Mouse (Mus musculus): Measurements from ENCODE around the gene Gm10251. TPM values are rescaled to one million over a fixed set of nuclear protein-coding genes. Genes with fewer than 3 reads are reported as not detected.

The Gm10251 gene
- total RNA-seq (2023), result not detected

DNA sequence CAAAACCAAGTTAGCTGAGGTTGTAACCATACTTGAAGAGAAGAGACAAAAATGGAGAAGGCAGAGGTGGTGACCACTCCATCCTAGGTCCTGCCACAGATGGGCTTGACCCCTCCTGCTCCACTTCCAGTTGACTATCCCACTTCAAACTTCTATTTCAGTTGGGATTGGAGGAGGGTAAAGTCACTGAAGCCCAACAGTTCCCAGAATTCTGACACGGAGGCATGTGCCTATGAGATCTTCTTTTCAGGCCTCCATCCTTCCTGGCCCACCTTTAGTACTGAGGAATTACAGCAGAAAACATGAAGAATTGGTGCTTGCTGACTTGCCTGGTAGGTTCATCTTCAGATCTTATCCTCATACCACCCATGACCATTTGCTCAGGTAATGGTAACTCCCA is at the start of gene Gm10251:
Gene Gm10251, minus strand, starts transcription at position 101 of the 400 bp plus-strand sequence.

DNA sequence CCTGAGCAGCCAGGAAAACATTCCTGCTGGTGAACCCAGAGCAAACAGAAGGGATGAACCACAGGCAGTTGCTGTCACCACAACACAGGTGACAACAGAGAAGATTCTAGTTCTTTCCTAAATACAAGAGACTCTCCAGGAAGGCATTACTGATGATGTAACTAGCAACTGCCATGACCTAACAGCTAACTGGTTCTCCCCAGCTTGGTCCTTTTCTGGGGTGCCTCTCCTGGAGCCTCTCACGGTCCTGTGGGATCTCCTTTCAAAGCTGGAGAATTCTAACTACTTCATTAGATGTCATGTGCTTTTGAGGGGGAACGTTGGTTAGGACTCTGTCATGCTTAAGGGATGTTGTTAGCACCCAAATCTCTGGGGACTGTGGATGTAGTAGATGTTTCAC is 36.2 kb upstream of the Gm10251 start, which contains the start of gene Gm8050:
Gene Gm8050, minus strand, starts transcription at position 101 of the 400 bp plus-strand sequence.

GRCm38 (mm10) chr14:6622318-6622717 is 61.7 kb downstream of the Gm10251 start, which contains the start of gene Gm3460:
TSS of gene Gm3460 (minus strand) at chr14:6622418.

GRCm38 (mm10) chr14:6590513-6590912 is 93.5 kb downstream of the Gm10251 start, which contains the start of gene Gm3629:
TSS of gene Gm3629 (minus strand) at chr14:6590613.

Other genes with a start within 250 kb of the Gm10251 start
- not detected for gene Gm3594, start 239.6 kb downstream of the Gm10251 start, total RNA-seq (2023)
- not detected for gene Gm8356, start 146.9 kb downstream of the Gm10251 start, total RNA-seq (2023)
- not detected for gene Gm3629, start 93.6 kb downstream of the Gm10251 start, total RNA-seq (2023)
- gene Gm3460, start 61.8 kb downstream of the Gm10251 start, total RNA-seq (2023), result not detected
- gene Gm8050, start 36.1 kb upstream of the Gm10251 start, total RNA-seq (2023), result not detected
- gene Gm3636, start 58.2 kb upstream of the Gm10251 start, total RNA-seq (2023), result 1.5 TPM
- not detected for gene Gm8362, start 90.2 kb upstream of the Gm10251 start, total RNA-seq (2023)
- gene Gm3642, start 156.1 kb upstream of the Gm10251 start, total RNA-seq (2023), result not detected
- not detected for gene Gm3667, start 205.8 kb upstream of the Gm10251 start, total RNA-seq (2023)

Data from CD4-positive naive resting alpha-beta T cell, adult 57 days (primary cell).